Mouse (Mus musculus) MEL (cell line): ENCODE measurements at regions not wholly inside any gene's neighbourhood (a gene's known extent, or its start where the extent isn't known, plus 50 kb on each side); places are given as distances from the start of the nearest gene placed in this dataset.

Experiments
- DNase-seq: peaks from one replicate; pipeline ENCODE4 v3.0.0; 2011; ENCODE audit warnings: low read depth, low spot score
- H3K27ac ChIP-seq: 2 replicates; pipeline ENCODE4 v1.5.1; 2012; ENCODE audit warnings: low read depth, mild to moderate bottlenecking, control low read depth, low read length, moderate library complexity; ENCODE audit not compliant: control insufficient read depth
- H3K27me3 ChIP-seq, 2 experiments: fragments of 150-350 bp in 1 of 2; sonication (generic) in 1 of 2; 2 replicates each; pipeline ENCODE4 v1.6.1; 2012; ENCODE audit warnings: low read length in 2 of 2, mild to moderate bottlenecking in 2 of 2, improper control_type of control experiment in 1 of 2, moderate library complexity in 1 of 2; ENCODE audit not compliant: insufficient read depth in 2 of 2, control insufficient read depth in 1 of 2
- H3K36me3 ChIP-seq, 2 experiments: 2 replicates each; pipeline ENCODE4 v1.6.1; 2012 to 2014; ENCODE audit warnings: low read length in 2 of 2, improper control_type of control experiment in 1 of 2, inconsistent platforms in 1 of 2, mild to moderate bottlenecking in 1 of 2; ENCODE audit not compliant: insufficient read depth in 2 of 2, control insufficient read depth in 1 of 2
- H3K4me1 ChIP-seq, 2 experiments: fragments of 150-350 bp in 1 of 2; sonication (generic) in 1 of 2; 2 replicates each; pipeline ENCODE4 v1.6.1; 2012; ENCODE audit warnings: low read length in 2 of 2, improper control_type of control experiment in 1 of 2, mild to moderate bottlenecking in 1 of 2; ENCODE audit not compliant: insufficient read depth in 2 of 2, control insufficient read depth in 1 of 2
- H3K4me3 ChIP-seq, 2 experiments: fragments of 150-350 bp in 1 of 2; sonication (generic) in 1 of 2; 2 replicates each; pipeline ENCODE4 v1.5.1; 2012; ENCODE audit warnings: low read depth in 2 of 2, low read length in 2 of 2, mild to moderate bottlenecking in 2 of 2, moderate library complexity in 2 of 2, control low read depth in 1 of 2, improper control_type of control experiment in 1 of 2; ENCODE audit not compliant: control insufficient read depth in 1 of 2, insufficient read depth in 1 of 2
- H3K79me2 ChIP-seq: 2 replicates; pipeline ENCODE4 v1.6.1; 2012; ENCODE audit warnings: mild to moderate bottlenecking, low read length, moderate library complexity; ENCODE audit not compliant: control insufficient read depth, poor library complexity, insufficient read depth
- H3K9ac ChIP-seq: 2 replicates; pipeline ENCODE4 v1.6.1; 2012; ENCODE audit warnings: low read depth, mild to moderate bottlenecking, control low read depth, low read length, moderate library complexity; ENCODE audit not compliant: control insufficient read depth, poor library complexity, severe bottlenecking
- H3K9me3 ChIP-seq: fragments of 150-350 bp; sonication (generic); replicated peaks from 2 replicates; pipeline ENCODE4 v1.6.1; 2012; ENCODE audit warnings: mild to moderate bottlenecking, low read length, improper control_type of control experiment, moderate library complexity; ENCODE audit not compliant: insufficient read depth
- BHLHE40 ChIP-seq: IDR thresholded peaks from 2 replicates; pipeline ENCODE4 v1.6.1; 2012; ENCODE audit warnings: low read depth, mild to moderate bottlenecking, inconsistent platforms, low read length, improper control_type of control experiment, borderline replicate concordance
- CHD2 ChIP-seq: IDR thresholded peaks from 2 replicates; pipeline ENCODE4 v1.6.1; 2011; ENCODE audit warnings: low read length, improper control_type of control experiment
- CTCF ChIP-seq, 3 experiments: IDR thresholded peaks in 2 of 3; conservative IDR thresholded peaks in 1 of 3; 2 replicates each; pipeline ENCODE4 v1.5.1; 2011 to 2012; ENCODE audit warnings: low read length in 3 of 3, low read depth in 2 of 3, mild to moderate bottlenecking in 2 of 3, improper control_type of control experiment in 1 of 3, inconsistent platforms in 1 of 3, mixed read lengths in 1 of 3, moderate library complexity in 1 of 3; ENCODE audit not compliant: control insufficient read depth in 1 of 3, insufficient read depth in 1 of 3, poor library complexity in 1 of 3, severe bottlenecking in 1 of 3
- E2F4 ChIP-seq: IDR thresholded peaks from 2 replicates; pipeline ENCODE4 v1.6.1; 2011; ENCODE audit warnings: low read depth, low read length, improper control_type of control experiment, borderline replicate concordance
- ELF1 ChIP-seq: IDR thresholded peaks from 2 replicates; pipeline ENCODE4 v1.6.1; 2014; ENCODE audit warnings: low read depth, mild to moderate bottlenecking, inconsistent platforms, low read length, improper control_type of control experiment, moderate library complexity
- EP300 ChIP-seq, 2 experiments: IDR thresholded peaks; 2 replicates each; pipeline ENCODE4 v1.6.1; 2011; ENCODE audit warnings: improper control_type of control experiment in 2 of 2, low read length in 2 of 2, low read depth in 1 of 2, mild to moderate bottlenecking in 1 of 2
- GABPA ChIP-seq: IDR thresholded peaks from 2 replicates; pipeline ENCODE4 v1.6.1; 2012; ENCODE audit warnings: low read depth, mild to moderate bottlenecking, inconsistent platforms, low read length, improper control_type of control experiment, moderate library complexity
- GATA1 ChIP-seq: IDR thresholded peaks from 2 replicates; pipeline ENCODE4 v1.6.1; 2011; ENCODE audit warnings: low read depth, low read length, improper control_type of control experiment
- JUND ChIP-seq: IDR thresholded peaks from 2 replicates; pipeline ENCODE4 v1.6.1; 2011; ENCODE audit warnings: low read depth, mild to moderate bottlenecking, improper control_type of control experiment, low read length
- KAT2A ChIP-seq: conservative IDR thresholded peaks from 2 replicates; pipeline ENCODE4 v1.6.1; 2012; ENCODE audit warnings: low read depth, low read length, improper control_type of control experiment, inconsistent platforms
- MAX ChIP-seq: IDR thresholded peaks from 2 replicates; pipeline ENCODE4 v1.6.1; 2011; ENCODE audit warnings: low read length, improper control_type of control experiment
- MAZ ChIP-seq: IDR thresholded peaks from 2 replicates; pipeline ENCODE4 v1.6.1; 2012; ENCODE audit warnings: low read depth, mild to moderate bottlenecking, inconsistent platforms, low read length, improper control_type of control experiment
- MXI1 ChIP-seq: IDR thresholded peaks from 2 replicates; pipeline ENCODE4 v1.6.1; 2011; ENCODE audit warnings: mild to moderate bottlenecking, low read depth, low read length, improper control_type of control experiment
- POLR2A ChIP-seq, 2 experiments: IDR thresholded peaks; 2 replicates each; pipeline ENCODE4 v1.6.1; 2011 to 2012; ENCODE audit warnings: low read length in 2 of 2, mild to moderate bottlenecking in 2 of 2, control low read depth in 1 of 2, improper control_type of control experiment in 1 of 2, low read depth in 1 of 2, moderate library complexity in 1 of 2; ENCODE audit not compliant: control insufficient read depth in 1 of 2, insufficient read depth in 1 of 2, poor library complexity in 1 of 2
- RAD21 ChIP-seq: IDR thresholded peaks from 2 replicates; pipeline ENCODE4 v1.6.1; 2011; ENCODE audit warnings: mild to moderate bottlenecking, low read depth, low read length, improper control_type of control experiment
- RCOR1 ChIP-seq: IDR thresholded peaks from 2 replicates; pipeline ENCODE4 v1.6.1; 2012; ENCODE audit warnings: low read depth, mild to moderate bottlenecking, inconsistent platforms, low read length, improper control_type of control experiment
- SIN3A ChIP-seq: IDR thresholded peaks from 2 replicates; pipeline ENCODE4 v1.6.1; 2012; ENCODE audit warnings: low read length, improper control_type of control experiment, inconsistent platforms
- TCF12 ChIP-seq: IDR thresholded peaks from 2 replicates; pipeline ENCODE4 v1.6.1; 2014; ENCODE audit warnings: low read depth, mild to moderate bottlenecking, inconsistent platforms, low read length, improper control_type of control experiment, moderate library complexity
- USF1 ChIP-seq: IDR thresholded peaks from 2 replicates; pipeline ENCODE4 v1.6.1; 2014; ENCODE audit warnings: low read depth, mild to moderate bottlenecking, inconsistent platforms, low read length, improper control_type of control experiment, moderate library complexity
- USF2 ChIP-seq, 2 experiments: IDR thresholded peaks; 2 replicates each; pipeline ENCODE4 v1.6.1; 2011 to 2012; ENCODE audit warnings: improper control_type of control experiment in 2 of 2, low read length in 2 of 2, borderline replicate concordance in 1 of 2, inconsistent platforms in 1 of 2, low read depth in 1 of 2, mild to moderate bottlenecking in 1 of 2; ENCODE audit not compliant: insufficient read depth in 1 of 2
- ZC3H11A ChIP-seq: IDR thresholded peaks from 2 replicates; pipeline ENCODE4 v1.6.1; 2012; ENCODE audit warnings: low read depth, mild to moderate bottlenecking, inconsistent platforms, low read length, improper control_type of control experiment
- ZMIZ1 ChIP-seq: IDR thresholded peaks from 2 replicates; pipeline ENCODE4 v1.6.1; 2012; ENCODE audit warnings: low read depth, mild to moderate bottlenecking, inconsistent platforms, low read length, improper control_type of control experiment, moderate library complexity
- ZNF384 ChIP-seq: IDR thresholded peaks from 2 replicates; pipeline ENCODE4 v1.6.1; 2012; ENCODE audit warnings: low read depth, mild to moderate bottlenecking, inconsistent platforms, low read length, improper control_type of control experiment

DNA sequence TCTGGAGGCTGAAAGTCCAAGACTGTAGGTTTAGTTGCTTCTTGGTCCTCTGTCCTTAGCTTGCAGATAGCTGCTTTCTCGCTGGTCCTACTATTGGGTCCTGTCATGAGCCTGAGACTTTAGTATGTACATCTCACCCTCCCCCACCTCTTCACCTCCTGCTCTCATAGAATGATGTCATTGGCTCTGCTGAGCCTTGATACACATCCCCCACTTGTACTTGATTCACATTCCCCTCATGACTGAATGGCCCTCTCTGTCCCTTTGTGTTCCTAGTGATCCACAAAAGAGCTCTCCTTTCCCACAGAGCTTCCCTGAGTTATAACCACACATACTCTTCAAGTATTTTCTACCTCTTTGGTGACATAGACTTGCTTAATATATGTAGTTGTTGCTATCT lies 201.5 kb upstream of the Rad23b start:
- H3K9ac ChIP-seq = no peak overlapping the region
- TF ChIP-seq ZC3H11A (no peak), KAT2A (no peak), MAZ (no peak), USF1 (no peak), JUND (no peak), ZNF384 (no peak)
- H3K9me3 ChIP-seq = no peaks in the 10 kb centered on the region
- no peaks in the 10 kb centered on the region for H3K27me3 ChIP-seq
- H3K27ac ChIP-seq = no peak overlapping the region
- no peaks in the 10 kb centered on the region for H3K79me2 ChIP-seq
- no peak overlapping the region for H3K4me3 ChIP-seq
- DNase-seq = no peak
- H3K4me1 ChIP-seq = 0 out of 4 replicates have a peak, but pooled peaks cover 0 to 1% of the 10 kb centered on the region in 2 experiments
- no peaks in the 10 kb centered on the region; a peak in 1 of 4 replicates for H3K36me3 ChIP-seq

DNA sequence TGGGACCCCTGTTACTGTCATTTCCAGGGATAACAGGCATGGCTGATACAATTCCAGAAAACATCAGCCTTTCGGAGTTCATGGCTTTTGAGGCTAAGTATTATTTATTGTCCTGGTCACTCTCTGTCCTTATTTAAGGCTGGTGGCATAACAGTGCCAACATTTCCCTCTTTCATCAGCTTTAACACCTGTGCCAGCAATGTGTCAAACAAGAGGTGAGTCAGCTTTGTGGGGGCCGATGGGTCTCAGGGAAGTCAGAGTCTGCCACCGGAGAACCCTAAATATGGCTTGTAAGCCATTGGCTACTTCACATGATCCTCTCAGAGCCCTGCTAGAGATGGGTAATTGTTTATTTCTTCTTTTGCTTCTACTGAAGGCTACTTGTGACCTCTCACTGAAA lies 195.3 kb upstream of the Rad23b start:
- Histone ChIP-seq H3K4me3 (no peak overlapping the region), H3K27me3 (no peaks in the 10 kb centered on the region; a peak in 1 of 4 replicates), H3K79me2 (no peaks in the 10 kb centered on the region), H3K27ac (no peak overlapping the region), H3K36me3 (no peaks in the 10 kb centered on the region), H3K9me3 (no peaks in the 10 kb centered on the region), H3K9ac (no peak overlapping the region), H3K4me1 (no peaks in the 10 kb centered on the region)
- no peak for DNase-seq
- TF ChIP-seq GATA1 (no peak), USF2 (IDR thresholded peaks at IDR 0.05; ENCODE audit: borderline replicate concordance in 1 of 2, insufficient read depth in 1 of 2, low read depth in 1 of 2, low read length in 2 of 2) (no peak), CHD2 (no peak), ZMIZ1 (no peak), ELF1 (no peak)

DNA sequence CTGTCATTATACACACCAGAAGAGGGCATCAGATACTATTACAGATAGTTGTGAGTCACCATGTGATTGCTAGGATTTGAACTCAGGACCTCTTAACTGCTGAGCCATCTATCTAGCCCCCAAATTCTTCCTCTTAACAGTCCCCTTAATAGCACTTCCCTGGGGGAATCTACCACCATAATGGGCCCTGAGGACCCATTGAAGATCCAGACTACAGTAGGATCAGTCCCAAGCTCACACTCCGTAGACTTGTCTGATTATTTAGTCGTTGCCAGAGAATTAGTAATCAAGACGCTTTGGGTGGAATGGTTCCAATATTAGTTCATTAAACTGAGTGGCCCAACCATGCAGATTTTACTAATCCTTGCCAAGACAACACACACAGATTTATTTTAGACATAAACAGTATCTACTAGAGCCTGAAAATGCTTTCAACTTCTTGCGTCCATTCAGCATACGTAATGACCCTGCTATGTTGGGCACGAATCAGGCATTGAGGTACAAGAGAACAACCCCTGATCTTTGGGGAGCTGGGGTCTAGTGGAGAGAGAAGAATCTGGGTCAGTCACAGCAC lies 191.6 kb upstream of the Rad23b start:
- DNase-seq = no peak

More for the DNA sequence above, 191.6 kb upstream of the Rad23b start:
- Histone ChIP-seq H3K4me1 (no peaks in the 10 kb centered on the region), H3K36me3 (no peaks in the 10 kb centered on the region), H3K79me2 (no peaks in the 10 kb centered on the region), H3K9ac (no peak overlapping the region), H3K9me3 (no peaks in the 10 kb centered on the region), H3K27me3 (no peaks in the 10 kb centered on the region; a peak in 1 of 4 replicates), H3K4me3 (no peak overlapping the region), H3K27ac (no peak overlapping the region)
- TF ChIP-seq MXI1 (no peak), GABPA (no peak), MAX (no peak), CTCF (IDR thresholded peaks at IDR 0.05 in 2 of 3, conservative IDR thresholded peaks at IDR 0.05 in 1 of 3; ENCODE audit: control insufficient read depth in 1 of 3, insufficient read depth in 1 of 3, low read depth in 2 of 3, low read length in 3 of 3, poor library complexity in 1 of 3, severe bottlenecking in 1 of 3) (no peak), E2F4 (no peak), RCOR1 (no peak), GATA1 (no peak), MAZ (no peak), EP300 (IDR thresholded peaks at IDR 0.05; ENCODE audit: low read depth in 1 of 2, low read length in 2 of 2) (no peak), SIN3A (no peak), RAD21 (no peak), BHLHE40 (no peak), TCF12 (no peak), POLR2A (IDR thresholded peaks at IDR 0.05; ENCODE audit: control insufficient read depth in 1 of 2, insufficient read depth in 1 of 2, low read depth in 1 of 2, low read length in 2 of 2, poor library complexity in 1 of 2) (no peak)
